Mouse (Mus musculus): ENCODE data around the gene Dtx2.
A peak's percentile ranks its signal among the peaks of the same experiment; 100 is the strongest.

- TF ChIP-seq CTCF (IDR thresholded peaks at IDR 0.05; ENCODE audit: low read depth) (peak; percentile 97), EP300 (IDR thresholded peaks at IDR 0.05; ENCODE audit: low read depth) (no peak)
These were observed 67.0 kb downstream of the Dtx2 start for GRCm38 (mm10) chr5:136061567-136061966.
